ENCODE assay signal across 17 mouse cellular contexts in genomic region chr17:57344029-57344707, GRCm38 (mm10). TPM values are rescaled to one million over a fixed set of nuclear protein-coding genes. Genes with fewer than 3 reads are reported as not detected.
A peak's percentile ranks its signal among the peaks of the same experiment; 100 is the strongest.
DNase-seq lines count a peak whose midpoint lies in the region; ATAC-seq lines count a peak whose summit lies in the region.
"Had no signal": no experiment of that assay in that cellular context is flagged by ENCODE, and none has a peak within 500 bp of the region (broad histone marks: within the 10 kb centered on the region; RNA-seq: fewer than 3 reads in every experiment).

No protein-coding gene starts in this region.

- no peak overlapping the region for H3K27ac ChIP-seq in heart, embryonic 10.5 days
- H3K27ac ChIP-seq in hindbrain, embryonic 13.5 days, result no peak overlapping the region
- H3K27ac ChIP-seq: embryonic facial prominence, embryonic 13.5 days; forebrain, embryonic 12.5 days; heart, adult 2 months; midbrain, embryonic 12.5 days had no signal

- H3K36me3 ChIP-seq in heart, embryonic 10.5 days, result no peaks in the 10 kb centered on the region
- no peaks in the 10 kb centered on the region for H3K36me3 ChIP-seq in hindbrain, embryonic 13.5 days
- H3K36me3 ChIP-seq: embryonic facial prominence, embryonic 13.5 days; forebrain, embryonic 12.5 days; midbrain, embryonic 12.5 days had no signal

- no peak overlapping the region for H3K4me2 ChIP-seq in hindbrain, embryonic 13.5 days
- H3K4me2 ChIP-seq: embryonic facial prominence, embryonic 13.5 days; forebrain, embryonic 12.5 days; lung, embryonic 14.5 days; midbrain, embryonic 12.5 days had no signal

- peak; percentile 75 for ATAC-seq in common myeloid progenitor, adult 5-6 weeks (replicated peaks; ENCODE audit: low read depth, poor library complexity, severe bottlenecking)
- peak; percentile 59 for ATAC-seq in monocyte, adult 5-6 weeks (replicated peaks; ENCODE audit: insufficient number of reproducible peaks, low FRiP score, low TSS enrichment, poor library complexity, severe bottlenecking)
- no peak for ATAC-seq in hindbrain, embryonic 13.5 days (ENCODE audit: low FRiP score)

- no peak overlapping the region for H3K4me3 ChIP-seq in heart, embryonic 10.5 days
- H3K4me3 ChIP-seq in hindbrain, embryonic 13.5 days, result no peak overlapping the region
- H3K4me3 ChIP-seq: embryonic facial prominence, embryonic 13.5 days; forebrain, embryonic 12.5 days; heart, adult 2 months; midbrain, embryonic 12.5 days had no signal

- H3K4me1 ChIP-seq in heart, embryonic 10.5 days, result no peaks in the 10 kb centered on the region
- no peaks in the 10 kb centered on the region for H3K4me1 ChIP-seq in hindbrain, embryonic 13.5 days (replicated peaks)
- H3K4me1 ChIP-seq: embryonic facial prominence, embryonic 13.5 days; forebrain, embryonic 12.5 days; midbrain, embryonic 12.5 days had no signal

- peak; percentile 11 for DNase-seq in heart, embryonic 10.5 days (ENCODE audit: low spot score)
- DNase-seq in heart, postnatal 14 days, result no peak
- peak; percentile 77 for DNase-seq in 416B (ENCODE audit: low read depth)
- DNase-seq in kidney, postnatal 14 days, result no peak
- no peak for DNase-seq in embryo, embryonic 9.5 days (ENCODE audit: extremely low spot score)
- DNase-seq: adrenal gland, postnatal 14 days; cerebellum, postnatal 25 days; kidney, adult 8-10 months; lung, embryonic 14.5 days; thymus, postnatal 36 days had no signal

- no peaks in the 10 kb centered on the region for H3K27me3 ChIP-seq in heart, embryonic 10.5 days (ENCODE audit: insufficient read depth, poor library complexity, severe bottlenecking)
- H3K27me3 ChIP-seq in hindbrain, embryonic 13.5 days, result no peaks in the 10 kb centered on the region
- H3K27me3 ChIP-seq: embryonic facial prominence, embryonic 13.5 days; forebrain, embryonic 12.5 days; midbrain, embryonic 12.5 days had no signal

- intact Hi-C loops in heart, postnatal 14 days (cut with DNase I), result no loop called here

- 77% methylated on average over 2 of the region's 2 CpGs for WGBS in heart, embryonic 10.5 days
- WGBS in hindbrain, embryonic 13.5 days, result 69% methylated on average over 2 of the region's 2 CpGs

- no peak overlapping the region for H3K9ac ChIP-seq in hindbrain, embryonic 13.5 days
- H3K9ac ChIP-seq: embryonic facial prominence, embryonic 13.5 days; forebrain, embryonic 12.5 days; lung, embryonic 14.5 days; midbrain, embryonic 12.5 days had no signal

- H3K9me3 ChIP-seq in heart, embryonic 10.5 days, result no peaks in the 10 kb centered on the region
- 0 out of 2 replicates have a peak, but pooled peaks cover 4% of the 10 kb centered on the region for H3K9me3 ChIP-seq in hindbrain, embryonic 13.5 days
- H3K9me3 ChIP-seq: embryonic facial prominence, embryonic 13.5 days; midbrain, embryonic 12.5 days had no signal

RNA-seq across cellular contexts. Expression of gene Adgre1, which starts 14.3 kb away (rescaled TPM):
- polyA plus RNA-seq in heart, embryonic 10.5 days (2016; fragmentation: Nextera tagmentation; extraction: Ambion mirVana), result 0.36 and 0.60 TPM in 2 replicates
- 1 to 10 TPM; 8.2 to 8.3 TPM for total RNA-seq in heart, postnatal 14 days (2021)
- total RNA-seq in common myeloid progenitor, adult 5-6 weeks (2017), result 2.4 and 9.0 TPM in 2 replicates
- total RNA-seq in monocyte, adult 5-6 weeks (2017), result 195 to 384 TPM (median 329 TPM) in 3 replicates
- 4.7 and 6.9 TPM in 2 replicates for polyA plus RNA-seq in hindbrain, embryonic 13.5 days (2015; fragmentation: Nextera tagmentation; extraction: Ambion mirVana)

Comparison
In these comparisons a context has a peak if more than half of its experiments do, and no peak if none do; other contexts are left out.
1. DNase-seq: peak in heart, embryonic 10.5 days (single experiment) and 416B (single experiment); none in heart, postnatal 14 days (0 of 2), kidney, postnatal 14 days (single experiment) and embryo, embryonic 9.5 days (single experiment).
2. RNA of gene Adgre1, which starts 14.3 kb away (total RNA-seq): 195 to 384 TPM in monocyte, adult 5-6 weeks; 8.2 to 8.3 TPM in heart, postnatal 14 days and 2.4 to 9.0 TPM in common myeloid progenitor, adult 5-6 weeks; every median in the first group is over 10 times any median in the second.